Mouse (Mus musculus) hindbrain, embryonic 13.5 days (tissue): ENCODE results near the gene Psme1. TPM values are rescaled to one million over a fixed set of nuclear protein-coding genes. Genes with fewer than 3 reads are reported as not detected.
A peak's percentile ranks its signal among the peaks of the same experiment; 100 is the strongest.

Source experiments
- ATAC-seq: fragments of 200-750 bp; cut with Nextera tagmentation; 2 replicates; pipeline ENCODE4 v1.8.0; 2017; ENCODE audit warnings: moderate TSS enrichment; ENCODE audit not compliant: low FRiP score
- H3K27ac ChIP-seq: fragments of 300-500 bp; sonication (generic); 2 replicates; pipeline ENCODE4 v1.5.1; 2015; ENCODE audit warnings: inconsistent platforms, mild to moderate bottlenecking, moderate library complexity
- H3K27me3 ChIP-seq: fragments of 300-500 bp; sonication (generic); 2 replicates; pipeline ENCODE4 v1.6.1; 2015; ENCODE audit warnings: mild to moderate bottlenecking, inconsistent platforms
- H3K36me3 ChIP-seq: fragments of 300-500 bp; sonication (generic); 2 replicates; pipeline ENCODE4 v1.6.1; 2015; ENCODE audit warnings: mild to moderate bottlenecking, inconsistent platforms
- H3K4me1 ChIP-seq: fragments of 300-500 bp; sonication (generic); replicated peaks from 2 replicates; pipeline ENCODE4 v1.6.1; 2015; ENCODE audit warnings: inconsistent platforms
- H3K4me2 ChIP-seq: fragments of 300-500 bp; sonication (generic); 2 replicates; pipeline ENCODE4 v1.6.1; 2015; ENCODE audit warnings: inconsistent platforms, mild to moderate bottlenecking, moderate library complexity
- H3K4me3 ChIP-seq: fragments of 300-500 bp; sonication (generic); 2 replicates; pipeline ENCODE4 v1.5.1; 2015; ENCODE audit warnings: mild to moderate bottlenecking, inconsistent platforms
- H3K9ac ChIP-seq: fragments of 300-500 bp; sonication (generic); 2 replicates; pipeline ENCODE4 v1.6.1; 2015; ENCODE audit warnings: mild to moderate bottlenecking, inconsistent platforms
- H3K9me3 ChIP-seq: fragments of 300-500 bp; sonication (generic); 2 replicates; pipeline ENCODE4 v1.6.1; 2016; ENCODE audit warnings: inconsistent platforms
- WGBS: fragments of 180-500 bp; shearing (Covaris S2); methylation state at CpG from one replicate; pipeline ENCODE4 v1.1.7; 2015; 5-methylcytosine and 5-hydroxymethylcytosine counted together
- polyA plus RNA-seq: library from polyadenylated mRNA; unstranded; fragments of >200 nt; fragmentation: Nextera tagmentation; extraction: Ambion mirVana; gene quantifications from 2 replicates; pipeline ENCODE4 v1.2.1, GENCODE M21; 2015

Gene Psme1
- polyA plus RNA-seq, 1 experiment from 2014 or later = 188 TPM

DNA sequence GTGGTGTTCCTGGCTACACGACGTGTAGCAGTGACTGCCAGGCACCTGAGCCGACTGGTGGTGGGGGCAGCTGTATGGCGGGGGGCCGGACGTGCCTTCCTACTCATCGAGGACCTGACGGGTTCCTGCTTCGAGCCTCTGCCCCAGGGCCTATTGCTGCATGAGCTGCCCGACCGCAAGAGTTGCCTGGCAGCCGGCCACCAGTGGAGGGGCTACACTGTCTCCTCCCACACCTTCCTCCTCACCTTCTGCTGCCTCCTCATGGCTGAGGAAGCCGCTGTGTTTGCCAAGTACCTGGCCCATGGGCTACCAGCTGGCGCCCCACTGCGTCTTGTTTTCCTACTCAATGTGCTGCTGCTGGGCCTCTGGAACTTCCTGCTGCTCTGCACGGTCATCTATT lies 1.5 kb upstream of the Psme1 start:
- no peak overlapping the region for H3K27ac ChIP-seq
- peaks cover 16% of the 10 kb centered on the region for H3K36me3 ChIP-seq
- no peak overlapping the region for H3K9ac ChIP-seq
- peaks cover 29% of the 10 kb centered on the region for H3K4me1 ChIP-seq
- no peak overlapping the region for H3K4me2 ChIP-seq
- no peak overlapping the region for H3K4me3 ChIP-seq
- WGBS = 84% methylated on average over 16 of the region's 16 CpGs
- no peaks in the 10 kb centered on the region for H3K9me3 ChIP-seq
- H3K27me3 ChIP-seq = no peaks in the 10 kb centered on the region
- no peak for ATAC-seq

DNA sequence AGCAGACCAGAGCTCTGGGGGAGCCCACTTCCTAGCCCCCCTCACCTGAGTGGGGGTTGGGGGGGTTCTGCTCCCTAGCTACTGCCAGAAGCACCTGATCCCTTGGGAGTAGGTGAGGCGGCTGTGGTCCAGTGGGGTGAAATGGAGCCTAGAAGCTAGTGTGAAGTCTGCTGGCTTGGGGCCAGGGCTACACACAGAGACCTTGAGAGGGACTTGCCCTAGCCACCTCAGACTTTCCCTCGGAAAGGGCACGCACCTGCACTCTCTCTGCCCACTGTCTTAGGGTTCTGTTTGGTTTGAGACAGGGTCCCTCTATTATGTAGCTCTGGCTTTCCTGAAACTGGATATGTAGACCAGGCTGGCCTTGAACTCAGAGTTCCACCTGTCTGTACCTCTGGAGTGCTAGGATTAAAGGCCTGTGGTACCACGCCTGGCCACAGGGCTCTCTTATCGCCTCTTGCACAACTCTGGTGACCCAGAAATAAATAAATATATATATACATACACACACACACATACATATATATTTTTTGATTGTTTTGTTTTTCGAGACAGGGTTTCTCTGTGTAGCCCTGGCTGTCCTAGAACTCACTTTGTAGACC lies 846 bp downstream of the Psme1 start:
- Histone ChIP-seq H3K27ac (peak overlapping the region; percentile 92), H3K27me3 (no peaks in the 10 kb centered on the region), H3K4me3 (peak overlapping the region; percentile 71), H3K9me3 (no peaks in the 10 kb centered on the region), H3K36me3 (peaks cover 23% of the 10 kb centered on the region), H3K9ac (peak overlapping the region; percentile 92), H3K4me2 (peak overlapping the region; percentile 92), H3K4me1 (peaks cover 29% of the 10 kb centered on the region)
- ATAC-seq = peak; percentile 61
- 38% methylated on average over 6 of the region's 6 CpGs for WGBS

DNA sequence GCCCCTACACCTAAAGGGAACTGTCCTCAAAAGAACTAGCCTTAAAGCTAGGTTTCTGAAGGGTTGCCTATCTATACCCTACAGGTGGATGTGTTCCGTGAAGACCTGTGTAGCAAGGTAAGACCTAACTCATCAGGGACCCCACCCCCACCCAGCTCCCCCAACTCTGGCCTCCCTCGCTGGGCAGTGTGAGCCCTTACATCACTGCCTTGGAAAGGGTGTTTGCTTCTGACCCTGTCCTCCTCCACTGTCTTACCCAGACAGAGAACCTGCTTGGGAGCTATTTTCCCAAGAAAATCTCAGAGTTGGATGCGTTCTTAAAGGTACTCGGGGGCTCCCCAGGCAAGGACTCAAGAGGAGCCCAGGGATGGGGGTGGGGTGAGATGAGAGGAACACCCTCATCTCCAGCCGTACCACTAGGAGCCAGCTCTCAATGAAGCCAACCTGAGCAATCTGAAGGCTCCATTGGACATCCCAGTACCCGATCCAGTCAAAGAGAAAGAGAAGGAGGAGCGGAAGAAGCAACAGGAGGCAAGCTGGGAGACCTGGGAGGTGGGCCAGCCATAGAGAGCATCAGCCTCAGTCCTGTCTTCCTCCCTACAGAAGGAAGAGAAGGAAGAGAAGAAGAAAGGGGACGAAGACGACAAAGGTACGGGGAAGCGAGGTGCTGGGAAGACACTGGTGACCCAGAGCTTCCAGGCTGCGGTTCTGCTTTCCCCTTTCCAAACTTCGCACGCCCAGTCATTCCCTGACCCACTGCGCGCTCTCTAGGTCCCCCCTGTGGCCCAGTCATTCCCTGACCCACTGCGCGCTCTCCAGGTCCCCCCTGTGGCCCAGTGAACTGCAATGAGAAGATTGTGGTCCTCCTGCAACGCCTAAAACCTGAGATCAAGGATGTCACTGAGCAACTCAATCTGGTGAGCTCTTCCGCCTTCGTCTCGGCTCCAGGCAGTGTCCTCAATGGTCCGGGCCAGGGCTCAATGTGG lies 1.9 kb downstream of the Psme1 start:
- Histone ChIP-seq H3K4me3 (no peak overlapping the region), H3K9ac (no peak overlapping the region), H3K36me3 (peaks cover 23% of the 10 kb centered on the region), H3K4me2 (no peak overlapping the region), H3K27ac (no peak overlapping the region), H3K27me3 (0 out of 2 replicates have a peak, but pooled peaks cover 3% of the 10 kb centered on the region), H3K9me3 (no peaks in the 10 kb centered on the region), H3K4me1 (peaks cover 34% of the 10 kb centered on the region)
- 86% methylated on average over 23 of the region's 23 CpGs for WGBS
- ATAC-seq = no peak

DNA sequence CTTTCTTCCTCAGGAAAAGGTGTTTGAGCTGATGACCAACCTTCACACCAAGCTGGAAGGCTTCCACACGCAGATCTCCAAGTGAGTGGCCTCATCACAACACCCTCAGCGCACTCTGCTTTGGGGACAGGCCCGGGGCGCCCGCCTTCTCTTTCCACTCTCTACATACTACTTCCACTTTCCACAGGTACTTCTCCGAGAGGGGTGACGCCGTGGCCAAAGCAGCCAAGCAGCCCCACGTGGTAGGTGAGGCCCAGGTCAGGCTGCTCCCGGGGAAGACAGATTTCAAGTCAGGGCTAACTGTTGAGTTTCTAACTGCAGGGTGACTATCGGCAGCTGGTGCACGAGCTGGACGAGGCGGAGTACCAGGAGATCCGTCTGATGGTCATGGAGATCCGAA lies 2.8 kb downstream of the Psme1 start:
- Histone ChIP-seq H3K9me3 (no peaks in the 10 kb centered on the region), H3K4me1 (peaks cover 35% of the 10 kb centered on the region), H3K4me2 (no peak overlapping the region), H3K36me3 (peaks cover 23% of the 10 kb centered on the region), H3K4me3 (no peak overlapping the region), H3K9ac (no peak overlapping the region), H3K27me3 (0 out of 2 replicates have a peak, but pooled peaks cover 6% of the 10 kb centered on the region), H3K27ac (no peak overlapping the region)
- ATAC-seq = no peak
- 97% methylated on average over 16 of the region's 16 CpGs for WGBS

DNA sequence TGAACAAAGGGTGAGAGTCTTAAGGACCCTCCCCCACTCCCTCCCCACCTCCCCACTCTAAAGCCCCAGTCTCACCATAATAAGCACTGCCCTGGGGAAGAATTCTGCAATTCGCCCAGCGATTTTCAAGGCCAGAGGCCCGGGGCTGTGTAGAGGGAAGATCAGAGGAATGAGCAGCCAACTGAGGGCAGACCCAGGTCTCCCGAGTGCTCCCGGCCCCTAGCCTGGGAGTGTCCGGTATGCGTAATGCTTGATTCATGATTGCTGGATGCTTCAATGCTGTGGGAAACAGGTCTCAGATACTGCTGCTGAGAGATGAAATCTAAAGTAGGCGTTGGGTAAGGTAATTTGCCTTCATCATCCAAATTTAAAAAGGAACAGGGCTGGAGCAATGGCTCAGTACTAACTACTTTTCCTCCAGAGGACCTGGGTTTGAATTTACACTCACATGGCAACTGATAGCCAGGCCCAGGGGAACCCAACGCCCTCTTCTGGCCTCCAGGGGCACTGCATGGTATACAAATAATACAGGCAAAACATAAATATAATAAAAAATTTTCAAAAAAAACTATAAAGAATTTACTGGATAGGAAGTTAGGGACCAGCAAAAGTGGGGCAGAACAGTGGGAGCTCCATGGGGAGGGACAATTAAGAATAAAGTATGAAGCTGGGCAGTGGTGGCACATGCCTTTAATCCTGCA lies 4.2 kb downstream of the Psme1 start:
- Histone ChIP-seq H3K4me1 (peaks cover 35% of the 10 kb centered on the region), H3K9me3 (no peaks in the 10 kb centered on the region), H3K27ac (no peak overlapping the region), H3K9ac (no peak overlapping the region), H3K36me3 (peaks cover 28% of the 10 kb centered on the region), H3K27me3 (0 out of 2 replicates have a peak, but pooled peaks cover 8% of the 10 kb centered on the region), H3K4me3 (no peak overlapping the region), H3K4me2 (no peak overlapping the region)
- ATAC-seq = no peak
- 74% methylated on average over 9 of the region's 9 CpGs for WGBS

DNA sequence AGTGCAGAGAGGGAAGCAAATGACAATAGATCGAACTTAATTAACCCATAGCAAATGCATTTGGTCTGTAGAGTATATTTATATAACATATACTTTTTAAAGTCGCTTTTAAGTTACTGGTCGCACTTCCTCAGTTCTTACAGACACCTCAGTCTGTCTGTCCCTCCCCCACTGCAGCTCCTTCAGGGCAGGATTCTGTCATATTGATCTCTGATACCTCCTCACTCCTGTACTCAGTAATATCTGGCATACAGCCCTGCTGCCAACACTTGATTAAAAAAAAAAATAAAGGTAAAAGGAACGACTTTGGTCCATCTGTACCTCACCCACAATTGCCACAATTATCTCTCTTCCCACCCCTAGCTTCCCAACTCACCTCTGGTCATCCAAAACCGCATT lies 6.4 kb downstream of the Psme1 start:
- ATAC-seq = no peak
- H3K27ac ChIP-seq = no peak overlapping the region
- H3K4me2 ChIP-seq = peak overlapping the region; percentile 71
- H3K36me3 ChIP-seq = peaks cover 39% of the 10 kb centered on the region
- peaks cover 21% of the 10 kb centered on the region for H3K4me1 ChIP-seq
- WGBS = 39% methylated on average over 5 of the region's 5 CpGs
- no peaks in the 10 kb centered on the region for H3K9me3 ChIP-seq
- H3K9ac ChIP-seq = peak overlapping the region; percentile 77
- peak overlapping the region; percentile 47 for H3K4me3 ChIP-seq
- 0 out of 2 replicates have a peak, but pooled peaks cover 8% of the 10 kb centered on the region for H3K27me3 ChIP-seq

DNA sequence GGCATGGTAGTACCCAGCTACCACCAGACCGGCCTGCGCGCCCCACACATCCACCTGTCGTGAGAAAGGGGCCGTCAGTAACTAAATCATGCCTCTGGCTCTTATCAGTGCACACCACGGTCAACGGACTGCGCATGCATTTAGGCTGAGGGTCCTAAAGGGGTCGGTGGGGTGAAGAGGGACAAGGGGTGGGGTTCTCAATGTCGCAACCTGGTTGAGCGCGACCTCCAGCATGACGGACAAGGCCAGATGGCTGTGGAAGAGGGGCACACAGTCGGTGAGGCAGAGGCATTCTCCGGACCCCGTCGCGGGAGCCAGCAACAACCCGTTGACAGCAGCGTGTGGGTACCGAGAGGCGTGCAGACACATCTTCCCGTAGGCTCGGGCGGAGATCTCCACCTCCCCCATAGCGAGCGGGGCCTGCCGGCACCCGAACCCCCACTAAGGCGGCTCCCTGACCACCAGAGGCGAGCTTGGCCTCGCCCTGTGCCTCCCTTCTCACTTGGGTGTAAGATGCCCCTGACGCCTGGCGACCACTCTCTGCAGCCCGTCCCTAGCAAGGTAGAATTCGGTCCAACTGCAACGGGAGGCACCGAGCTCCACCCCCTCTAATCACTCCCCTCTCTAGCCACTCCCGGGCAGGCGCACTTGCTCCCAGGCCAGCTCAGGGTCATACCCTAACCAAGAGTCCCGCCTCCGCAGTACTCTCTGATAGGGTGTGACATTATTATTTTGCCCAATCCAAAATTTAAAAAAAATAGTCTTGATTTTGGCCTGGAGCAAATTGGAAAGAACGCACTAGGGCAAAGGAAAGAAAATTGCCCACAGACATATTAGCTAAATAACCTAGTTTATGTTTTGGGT lies 7.0 kb downstream of the Psme1 start, which contains the start of gene Emc9:
Gene Emc9, minus strand, starts transcription at position 601 of the 864 bp plus-strand sequence.
- Histone ChIP-seq H3K27me3 (0 out of 2 replicates have a peak, but pooled peaks cover 8% of the 10 kb centered on the region), H3K4me3 (peak within 1 kb of the TSS; percentile 47), H3K4me1 (peaks cover 21% of the 10 kb centered on the region), H3K9ac (peak within 1 kb of the TSS; percentile 77), H3K27ac (peak within 1 kb of the TSS; percentile 44), H3K9me3 (no peaks in the 10 kb centered on the region), H3K4me2 (peak within 1 kb of the TSS; percentile 71), H3K36me3 (peaks cover 38% of the 10 kb centered on the region)
- 3% methylated on average over 42 of the region's 43 CpGs for WGBS
- peak; percentile 65 for ATAC-seq

DNA sequence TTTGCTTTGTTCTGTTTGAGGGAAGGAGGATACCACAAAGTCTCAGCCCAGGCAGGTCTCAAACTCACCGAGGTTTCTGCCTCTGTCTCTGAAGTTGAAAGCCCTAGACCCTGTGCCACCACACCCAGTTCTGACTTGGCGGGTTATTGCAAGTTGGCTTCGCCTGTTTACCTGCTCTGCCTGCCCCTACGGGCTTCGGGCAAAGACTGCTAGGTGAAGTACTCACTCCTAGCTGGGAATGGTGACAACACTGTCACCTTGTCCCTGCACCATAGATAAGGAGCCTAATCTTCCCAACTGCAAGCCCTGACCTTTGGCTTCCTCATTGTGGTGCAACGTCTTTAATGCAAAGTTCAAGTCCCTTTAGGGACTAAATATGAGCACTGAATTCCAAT lies 7.6 kb downstream of the Psme1 start:
- 70% methylated on average over 6 of the region's 6 CpGs for WGBS
- H3K27ac ChIP-seq = no peak overlapping the region
- H3K4me1 ChIP-seq = peaks cover 26% of the 10 kb centered on the region
- H3K9me3 ChIP-seq = no peaks in the 10 kb centered on the region
- no peak overlapping the region for H3K9ac ChIP-seq
- 0 out of 2 replicates have a peak, but pooled peaks cover 8% of the 10 kb centered on the region for H3K27me3 ChIP-seq
- no peak for ATAC-seq
- peak overlapping the region; percentile 71; the same call in 1 of the 2 replicates for H3K4me2 ChIP-seq
- H3K36me3 ChIP-seq = peaks cover 32% of the 10 kb centered on the region
- peak overlapping the region; percentile 47; the same call in 1 of the 2 replicates for H3K4me3 ChIP-seq

DNA sequence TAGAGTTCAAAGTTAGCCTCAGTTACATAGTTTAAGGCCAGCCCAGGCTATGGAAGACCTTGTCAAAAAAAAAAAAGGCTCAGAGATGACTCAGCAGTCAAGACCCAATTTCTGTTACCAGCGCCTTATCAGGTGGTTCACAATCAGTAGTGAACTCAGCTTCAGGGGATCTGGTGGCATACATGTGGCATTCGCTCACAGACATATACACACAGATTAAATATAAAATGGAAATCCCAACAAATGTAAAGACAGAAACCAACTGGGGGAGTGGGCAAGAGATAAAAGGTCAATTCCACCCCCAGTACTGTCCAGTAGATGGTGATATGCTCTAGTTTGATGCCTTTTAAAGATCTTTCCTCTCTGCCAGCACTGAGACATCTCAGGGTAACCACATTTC lies 8.2 kb downstream of the Psme1 start:
- 0 out of 2 replicates have a peak, but pooled peaks cover 8% of the 10 kb centered on the region for H3K27me3 ChIP-seq
- WGBS = 95% methylated on average over 2 of the region's 2 CpGs
- ATAC-seq = no peak

DNA sequence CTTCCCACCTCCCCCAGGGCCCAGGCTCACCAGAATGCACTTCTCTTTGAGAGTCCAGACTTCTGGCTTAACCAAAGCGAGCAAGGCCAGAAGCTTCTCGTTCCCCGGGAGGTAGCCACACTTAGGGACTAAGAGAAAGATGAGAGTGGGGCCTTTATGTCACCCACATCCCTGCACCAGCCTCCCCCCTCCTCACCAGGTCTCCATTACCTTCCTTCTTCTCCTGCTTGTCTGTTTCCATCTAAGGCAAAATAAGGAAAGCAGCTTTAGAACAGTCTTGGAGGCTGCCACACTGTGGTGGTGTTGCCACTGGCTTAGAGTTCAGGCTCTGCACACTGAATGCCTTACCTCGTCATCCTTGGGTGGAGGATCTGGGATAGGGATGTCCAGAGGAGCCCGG lies 11.3 kb downstream of the Psme1 start:
- WGBS = 93% methylated on average over 5 of the region's 5 CpGs
- H3K27me3 ChIP-seq = 0 out of 2 replicates have a peak, but pooled peaks cover 6% of the 10 kb centered on the region
- H3K4me3 ChIP-seq = no peak overlapping the region
- H3K36me3 ChIP-seq = peaks cover 22% of the 10 kb centered on the region
- no peak for ATAC-seq
- H3K4me2 ChIP-seq = no peak overlapping the region
- H3K27ac ChIP-seq = no peak overlapping the region
- H3K9me3 ChIP-seq = no peaks in the 10 kb centered on the region
- H3K9ac ChIP-seq = peak overlapping the region; percentile 94; the same call in 1 of the 2 replicates
- peaks cover 47% of the 10 kb centered on the region for H3K4me1 ChIP-seq

More for the DNA sequence above, 8.2 kb downstream of the Psme1 start:
- Histone ChIP-seq H3K4me2 (no peak overlapping the region), H3K4me1 (peaks cover 26% of the 10 kb centered on the region), H3K4me3 (no peak overlapping the region), H3K36me3 (peaks cover 26% of the 10 kb centered on the region), H3K9me3 (no peaks in the 10 kb centered on the region), H3K9ac (no peak overlapping the region), H3K27ac (no peak overlapping the region)

DNA sequence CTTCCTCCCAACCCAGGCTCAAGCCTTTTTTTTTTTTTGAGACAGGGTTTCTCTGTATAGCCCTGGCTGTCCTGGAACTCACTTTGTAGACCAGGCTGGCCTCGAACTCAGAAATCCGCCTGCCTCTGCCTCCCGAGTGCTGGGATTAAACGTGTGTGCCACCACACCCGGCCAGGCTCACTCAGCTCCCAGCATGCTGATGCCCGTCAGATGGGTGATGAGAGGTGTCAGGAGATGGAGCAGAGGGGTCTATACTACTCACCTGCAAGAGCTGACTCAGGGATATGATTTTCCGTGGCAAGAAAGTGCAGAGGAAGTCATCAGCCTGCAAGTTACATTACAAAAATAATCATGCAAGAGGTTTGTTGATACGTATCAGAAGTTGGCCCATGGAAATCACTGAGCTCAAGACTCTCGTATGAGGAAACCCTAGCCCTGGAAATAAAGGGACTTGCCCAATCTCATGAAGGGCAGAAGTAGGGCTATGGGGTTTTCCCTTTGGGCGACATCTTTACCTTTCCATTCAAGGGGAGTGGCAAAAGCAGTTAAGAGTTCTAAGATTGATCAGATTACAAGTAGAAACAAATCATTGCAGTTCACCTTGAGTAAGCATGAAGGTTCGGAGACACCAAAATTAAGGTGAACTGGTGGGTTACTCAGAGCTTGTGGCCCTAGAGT lies 12.0 kb downstream of the Psme1 start:
- Histone ChIP-seq H3K4me3 (peak overlapping the region; percentile 96), H3K4me1 (peaks cover 41% of the 10 kb centered on the region), H3K9me3 (no peaks in the 10 kb centered on the region), H3K4me2 (peak overlapping the region; percentile 87), H3K36me3 (peaks cover 28% of the 10 kb centered on the region), H3K9ac (peak overlapping the region; percentile 94), H3K27me3 (0 out of 2 replicates have a peak, but pooled peaks cover 5% of the 10 kb centered on the region), H3K27ac (peak overlapping the region; percentile 94; the same call in 1 of the 2 replicates)
- no peak for ATAC-seq
- WGBS = 89% methylated on average over 11 of the region's 11 CpGs
